Mouse (Mus musculus): ENCODE data around the gene Stard13.

Stard13 gene

GRCm38 (mm10) chr5:151228367-151229005 lies 5.2 kb downstream of the Stard13 start:
- DNase-seq (ENCODE audit: low spot score): no peak

- DNase-seq (ENCODE audit: low spot score): no peak
These were observed 9.8 kb downstream of the Stard13 start for GRCm38 (mm10) chr5:151223696-151224366.

- DNase-seq (ENCODE audit: low spot score): no peak
These were observed 10.8 kb downstream of the Stard13 start for GRCm38 (mm10) chr5:151222791-151223190.

- DNase-seq (ENCODE audit: low spot score): no peak
These were observed 14.9 kb downstream of the Stard13 start for GRCm38 (mm10) chr5:151218689-151219115.

- no peak for DNase-seq (ENCODE audit: low spot score)
These were observed 20.5 kb downstream of the Stard13 start for GRCm38 (mm10) chr5:151213097-151213496.

GRCm38 (mm10) chr5:151210869-151211268 lies 22.8 kb downstream of the Stard13 start:
- no peak for DNase-seq (ENCODE audit: low spot score)

- DNase-seq (ENCODE audit: low spot score): no peak
These were observed 23.6 kb downstream of the Stard13 start for GRCm38 (mm10) chr5:151210060-151210459.

GRCm38 (mm10) chr5:151205017-151205416 lies 28.6 kb downstream of the Stard13 start:
- no peak for DNase-seq (ENCODE audit: low spot score)

GRCm38 (mm10) chr5:151202925-151203324 lies 30.7 kb downstream of the Stard13 start:
- DNase-seq (ENCODE audit: low spot score): peak; percentile 66

GRCm38 (mm10) chr5:151201220-151201619 lies 32.4 kb downstream of the Stard13 start:
- DNase-seq (ENCODE audit: low spot score): no peak

GRCm38 (mm10) chr5:151199235-151199634 lies 34.4 kb downstream of the Stard13 start:
- DNase-seq (ENCODE audit: low spot score): no peak

- peak; percentile 62 for DNase-seq (ENCODE audit: low spot score)
These were observed 36.9 kb downstream of the Stard13 start for GRCm38 (mm10) chr5:151196603-151197272.

GRCm38 (mm10) chr5:151193885-151194520 lies 39.6 kb downstream of the Stard13 start:
- DNase-seq (ENCODE audit: low spot score): peak; percentile 36

GRCm38 (mm10) chr5:151192266-151192665 lies 41.4 kb downstream of the Stard13 start:
- no peak for DNase-seq (ENCODE audit: low spot score)

- DNase-seq (ENCODE audit: low spot score): no peak
These were observed 42.9 kb downstream of the Stard13 start for GRCm38 (mm10) chr5:151190764-151191163.

GRCm38 (mm10) chr5:151189789-151190378 lies 43.8 kb downstream of the Stard13 start:
- DNase-seq (ENCODE audit: low spot score): peak; percentile 85

- no peak for DNase-seq (ENCODE audit: low spot score)
These were observed 44.3 kb downstream of the Stard13 start for GRCm38 (mm10) chr5:151189321-151189720.

- DNase-seq (ENCODE audit: low spot score): peak; percentile 59
These were observed 45.0 kb downstream of the Stard13 start for GRCm38 (mm10) chr5:151188659-151189058.

- no peak for DNase-seq (ENCODE audit: low spot score)
These were observed 46.3 kb downstream of the Stard13 start for GRCm38 (mm10) chr5:151187336-151187735.

GRCm38 (mm10) chr5:151185286-151185856 lies 48.3 kb downstream of the Stard13 start:
- DNase-seq (ENCODE audit: low spot score): no peak

GRCm38 (mm10) chr5:151183656-151184240 lies 49.9 kb downstream of the Stard13 start:
- DNase-seq (ENCODE audit: low spot score): no peak

Data from lung, postnatal 25 days (tissue).